Mouse (Mus musculus): ENCODE results near the gene Zfp462.
A peak's percentile ranks its signal among the peaks of the same experiment; 100 is the strongest.
"Not testable (repeated sequence)": the region's sequence is repeated elsewhere in the genome, so short reads cannot be mapped to it uniquely, and the experiment has no call there.

Zfp462 gene

DNA sequence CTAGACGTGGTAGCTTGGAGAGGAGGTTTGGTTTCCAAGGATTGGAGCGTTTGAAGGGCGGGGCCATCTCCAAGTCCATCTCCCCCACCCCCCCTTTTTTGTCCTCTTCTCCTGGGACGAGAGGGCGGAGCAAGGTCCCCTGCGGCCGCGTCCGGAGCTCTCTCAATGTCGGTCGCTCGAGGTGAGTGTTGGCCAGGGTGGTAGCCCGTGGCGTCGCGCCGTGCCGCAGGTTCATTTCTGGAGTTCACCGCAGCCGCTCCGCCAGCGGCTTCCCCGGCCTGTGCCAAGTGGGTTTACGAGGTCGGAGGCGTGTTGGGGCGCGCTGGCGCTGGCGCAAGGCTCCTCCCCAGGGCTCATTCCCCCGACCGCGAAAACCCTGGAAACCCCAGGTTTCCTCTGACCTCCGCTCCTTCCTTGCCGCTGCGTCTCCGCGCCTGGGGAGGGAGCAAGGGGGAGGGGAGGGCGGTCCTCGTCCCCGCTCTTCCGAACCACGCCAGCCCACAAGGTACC lies at the start of gene Zfp462:
Zfp462 (plus strand) TSS at position 128 of the 510 bp plus-strand sequence.
- peak in 1 of 2 experiments; percentile 50 for DNase-seq (ENCODE audit: low spot score in 2 of 2)

DNA sequence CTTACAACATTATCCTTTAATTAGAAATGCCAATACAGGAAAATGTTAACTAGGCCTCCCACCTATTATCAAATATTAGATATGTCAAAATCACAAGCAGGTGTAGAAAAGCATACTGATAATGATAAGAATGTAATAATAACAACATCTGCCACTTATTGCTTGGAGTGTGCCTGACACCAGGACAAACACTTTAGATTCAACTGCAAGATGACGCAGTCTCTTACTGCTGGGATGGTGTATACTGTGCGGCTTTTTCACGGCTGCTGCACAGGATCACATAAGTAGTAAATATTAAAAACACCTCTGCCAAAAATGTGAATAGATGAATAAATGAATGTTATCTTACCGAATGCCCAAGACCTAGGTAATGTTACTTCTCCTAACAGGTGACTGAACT lies 48.8 kb upstream of the Zfp462 start:
- no peak for DNase-seq (ENCODE audit: low spot score in 2 of 2)

DNA sequence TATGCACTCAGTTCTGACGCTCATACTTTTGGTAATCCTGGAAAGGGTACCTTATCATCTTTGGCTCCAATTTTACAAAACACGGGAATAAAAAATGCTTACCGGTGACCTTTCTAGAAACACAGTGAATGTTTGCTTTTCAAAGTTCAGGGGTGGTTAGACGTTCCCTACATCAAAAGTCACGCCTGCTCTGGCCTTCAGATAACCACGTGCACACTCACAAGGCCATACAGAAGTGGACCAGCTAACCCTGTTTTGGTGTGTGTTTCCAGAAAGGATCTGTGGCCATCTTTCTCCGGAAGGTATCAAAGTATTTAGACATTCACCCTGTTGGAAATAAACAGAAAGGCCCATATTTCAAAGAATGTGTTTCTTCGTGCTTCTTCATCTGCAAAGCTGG lies 40.2 kb upstream of the Zfp462 start:
- DNase-seq (ENCODE audit: low spot score in 2 of 2) = no peak

DNA sequence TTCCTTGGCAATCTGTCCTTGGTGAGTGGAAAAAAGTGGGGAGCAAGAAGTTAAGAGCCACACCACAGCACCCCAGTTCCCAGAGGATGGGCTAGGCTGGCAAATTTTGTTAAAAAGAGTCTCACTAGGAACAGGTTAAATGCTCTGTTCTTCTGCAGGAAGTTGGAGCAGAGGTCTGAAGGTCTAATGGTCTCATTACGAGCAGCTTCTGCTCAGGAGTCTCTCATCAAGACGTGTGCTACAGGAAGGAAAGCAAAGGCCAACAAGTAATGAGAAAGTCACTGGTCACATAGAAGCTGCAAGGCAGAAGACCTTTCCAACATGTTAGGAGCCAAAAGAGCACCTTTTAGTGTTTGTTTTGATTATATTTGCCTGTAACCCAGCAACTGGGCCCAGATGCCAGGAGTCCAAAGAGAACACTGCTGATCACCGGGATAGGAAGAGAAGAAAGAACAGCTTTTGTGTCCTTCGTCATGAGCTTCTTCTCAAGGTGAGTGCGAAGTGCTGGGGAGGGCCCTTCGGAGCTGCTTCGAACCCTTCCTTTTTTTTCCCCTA lies 39.4 kb upstream of the Zfp462 start:
- DNase-seq (ENCODE audit: low spot score in 2 of 2) = no peak

DNA sequence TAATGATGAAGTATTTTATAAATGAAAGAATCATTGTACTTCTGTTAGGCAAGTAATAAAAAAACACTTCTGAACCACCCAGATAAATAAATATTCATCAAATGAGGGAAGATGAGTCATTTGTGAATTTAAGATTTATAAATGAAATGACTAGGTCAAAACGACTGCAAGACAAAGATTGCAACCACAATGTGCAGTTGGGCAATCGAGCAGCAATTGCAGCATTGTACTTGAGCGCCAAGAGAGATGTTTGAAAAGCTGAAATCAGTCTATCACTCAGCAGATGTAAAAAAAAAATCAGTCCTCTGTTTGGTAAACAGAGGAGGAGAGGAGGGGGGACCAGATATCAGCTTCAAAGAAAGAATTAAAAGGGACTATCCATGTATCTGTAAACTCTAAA lies 34.5 kb upstream of the Zfp462 start:
- DNase-seq (ENCODE audit: low spot score in 2 of 2) = no peak

DNA sequence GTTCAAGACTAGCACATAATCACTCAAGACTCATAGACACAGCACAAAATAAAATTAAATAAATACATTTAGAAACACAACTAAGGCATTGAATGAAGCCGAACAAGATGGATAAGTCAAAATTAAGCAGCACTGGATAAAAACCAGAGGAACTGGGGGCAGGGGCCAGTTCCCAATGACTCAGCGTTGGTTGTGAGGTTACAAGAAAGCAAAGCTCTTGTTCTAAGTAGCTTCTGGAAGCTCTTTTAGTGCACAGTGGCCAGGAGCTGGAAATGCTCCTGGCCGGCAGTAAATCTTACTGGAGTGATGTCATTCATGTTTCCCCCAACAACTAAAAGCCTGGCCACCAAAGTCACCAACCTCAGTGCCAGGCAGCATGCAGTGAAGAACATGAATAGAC lies 26.6 kb upstream of the Zfp462 start:
- DNase-seq (ENCODE audit: low spot score in 2 of 2) = no peak

DNA sequence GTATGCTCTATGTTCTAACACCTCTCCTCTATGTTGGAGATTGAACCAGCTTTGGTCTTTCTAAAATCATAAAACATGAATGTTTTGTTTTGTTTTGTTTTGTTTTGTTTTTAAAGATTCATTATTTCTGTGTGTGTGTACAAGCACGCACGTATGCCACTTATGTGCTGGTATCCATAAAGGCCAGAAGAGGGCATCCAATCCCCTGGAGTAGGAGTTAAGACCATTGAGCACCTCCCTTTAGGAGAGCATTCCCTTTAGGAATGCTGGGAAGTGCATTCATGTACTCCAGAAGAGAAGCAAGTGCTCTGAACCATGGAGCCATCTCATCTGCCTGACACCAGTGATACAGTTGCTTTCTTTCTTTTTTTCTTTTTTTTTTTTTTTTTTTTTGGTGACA lies 21.5 kb upstream of the Zfp462 start:
- no peak for DNase-seq (ENCODE audit: low spot score in 2 of 2)

DNA sequence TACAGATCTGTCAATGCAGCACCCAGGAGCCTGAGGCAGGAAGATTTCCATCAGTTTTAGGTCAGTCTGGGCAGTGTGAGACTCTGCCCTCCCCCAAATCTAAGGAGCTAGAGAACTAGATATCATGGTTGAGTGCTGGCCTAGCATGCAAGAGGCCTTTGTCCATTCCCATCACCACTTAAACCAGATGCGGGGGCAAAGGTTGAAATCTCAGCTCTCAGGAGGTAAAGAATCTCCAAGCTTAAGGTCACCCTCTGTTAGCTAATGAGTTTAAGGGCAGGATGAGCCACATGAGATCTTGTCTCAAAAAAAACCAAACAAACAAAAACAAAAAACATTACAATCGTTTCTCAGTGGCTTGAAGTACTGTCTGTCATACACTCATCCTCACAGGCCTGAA lies 20.5 kb upstream of the Zfp462 start:
- DNase-seq (ENCODE audit: low spot score in 2 of 2) = no peak

DNA sequence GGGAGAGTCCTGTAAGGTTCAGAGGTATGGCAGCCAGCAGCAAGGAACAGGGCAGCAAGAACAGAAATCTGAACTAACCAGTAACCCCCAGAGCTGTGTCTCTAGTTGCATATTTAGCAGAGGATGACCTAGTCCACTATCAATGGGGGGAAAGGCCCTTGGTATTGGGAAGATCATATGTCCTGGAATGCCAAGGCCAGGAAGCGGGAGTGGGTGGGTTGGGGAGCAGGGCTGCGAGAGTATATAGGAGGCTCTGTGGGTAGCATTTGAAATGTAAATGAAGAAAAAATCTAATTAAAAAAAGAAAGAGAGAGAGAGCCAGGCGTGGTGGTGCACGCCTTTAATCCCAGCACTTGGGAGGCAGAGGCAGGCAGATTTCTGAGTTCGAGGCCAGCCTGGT lies 18.4 kb upstream of the Zfp462 start:
- DNase-seq (ENCODE audit: low spot score in 2 of 2) = not testable (repeated sequence)

DNA sequence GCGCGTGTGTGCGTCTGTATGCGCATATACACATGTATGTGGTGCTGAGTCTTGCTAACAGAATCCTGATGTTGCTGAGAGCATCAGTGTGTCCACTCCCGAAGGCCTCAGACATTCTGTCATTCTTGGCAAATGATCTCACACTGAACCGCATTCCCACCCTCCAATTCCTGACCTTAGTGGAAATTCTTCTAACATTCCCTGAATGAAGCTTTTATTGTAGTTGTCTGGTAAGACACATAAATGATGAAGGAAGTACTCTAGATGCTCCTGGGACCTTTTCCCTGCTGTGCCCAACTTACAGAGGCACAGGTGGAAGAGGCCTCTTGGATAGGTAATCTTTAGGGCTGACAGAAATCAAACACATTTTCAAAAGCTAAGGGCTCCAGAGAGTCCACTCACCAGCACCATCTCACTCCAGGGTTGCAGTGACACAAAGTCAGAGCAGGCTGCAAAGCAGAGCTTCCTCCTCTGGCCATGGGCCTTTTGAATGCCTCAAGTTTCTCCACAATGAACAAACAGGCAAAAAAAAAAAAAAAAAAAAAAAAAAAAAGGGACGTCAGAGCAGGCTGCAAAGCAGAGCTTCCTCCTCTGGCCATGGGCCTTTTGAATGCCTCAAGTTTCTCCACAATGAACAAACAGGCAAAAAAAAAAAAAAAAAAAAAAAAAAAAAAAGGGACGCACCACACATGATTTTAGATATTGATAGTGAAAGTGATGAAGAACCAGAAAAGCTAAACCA lies 17.4 kb upstream of the Zfp462 start:
- DNase-seq (ENCODE audit: low spot score in 2 of 2) = not testable (repeated sequence)

DNA sequence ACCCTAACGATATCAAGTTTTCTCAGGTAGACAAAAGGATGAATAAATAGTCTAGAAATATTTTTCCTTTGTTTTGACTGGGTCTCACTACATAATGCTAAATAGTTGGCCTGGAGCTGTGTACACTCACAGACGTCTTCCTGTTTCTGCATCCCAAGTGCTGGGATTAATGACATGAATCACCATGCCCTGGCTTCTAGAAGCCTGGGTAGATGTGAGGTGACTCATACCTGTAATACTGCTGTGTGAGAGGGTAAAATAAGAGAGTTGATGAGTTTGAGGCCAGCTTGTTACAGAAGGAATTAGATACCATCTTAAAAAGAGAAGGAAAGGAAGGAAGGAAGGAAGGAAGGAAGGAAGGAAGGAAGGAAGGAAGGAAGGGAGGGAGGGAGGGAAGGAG lies 15.2 kb upstream of the Zfp462 start:
- DNase-seq (ENCODE audit: low spot score in 2 of 2) = no peak

DNA sequence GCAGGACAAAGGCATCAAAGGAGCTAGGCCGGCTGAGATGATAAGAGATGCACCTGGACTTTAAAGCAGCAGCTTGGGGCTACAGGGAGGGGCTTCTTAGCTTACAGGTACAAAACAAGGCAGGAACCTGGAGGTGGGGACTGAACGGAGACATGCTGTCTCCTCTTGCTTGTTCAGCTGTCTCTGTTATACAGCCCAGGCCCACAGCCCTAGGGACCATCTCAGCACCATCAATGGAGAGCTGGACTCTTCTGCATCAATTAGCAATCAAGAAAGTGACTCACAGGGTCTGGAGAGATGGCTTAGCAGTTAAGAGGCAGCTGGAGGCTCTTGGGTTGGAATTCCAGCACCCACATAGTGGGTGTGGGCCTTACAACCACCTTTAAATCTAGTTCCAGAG lies 12.2 kb upstream of the Zfp462 start:
- no peak for DNase-seq (ENCODE audit: low spot score in 2 of 2)

DNA sequence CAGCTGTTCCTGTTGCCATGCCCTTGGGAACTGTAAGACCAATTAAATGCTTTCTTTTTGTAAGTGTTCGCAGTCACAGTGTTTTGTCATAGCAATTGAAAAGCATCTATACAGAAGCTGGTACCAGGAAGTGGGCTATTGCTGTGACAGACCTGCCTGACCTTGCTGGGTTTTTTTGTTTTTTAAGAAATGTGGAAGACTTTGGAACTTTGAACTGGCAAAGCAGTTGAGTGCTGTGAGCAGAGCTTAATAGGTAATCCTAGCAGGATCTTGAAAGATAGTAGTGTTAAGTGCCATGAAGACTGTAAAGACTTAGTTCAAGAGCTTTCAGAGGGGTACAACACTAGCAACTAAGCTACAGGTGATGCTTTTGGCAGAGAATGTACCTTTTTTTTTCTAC lies 7.7 kb upstream of the Zfp462 start:
- no peak for DNase-seq (ENCODE audit: low spot score in 2 of 2)

DNA sequence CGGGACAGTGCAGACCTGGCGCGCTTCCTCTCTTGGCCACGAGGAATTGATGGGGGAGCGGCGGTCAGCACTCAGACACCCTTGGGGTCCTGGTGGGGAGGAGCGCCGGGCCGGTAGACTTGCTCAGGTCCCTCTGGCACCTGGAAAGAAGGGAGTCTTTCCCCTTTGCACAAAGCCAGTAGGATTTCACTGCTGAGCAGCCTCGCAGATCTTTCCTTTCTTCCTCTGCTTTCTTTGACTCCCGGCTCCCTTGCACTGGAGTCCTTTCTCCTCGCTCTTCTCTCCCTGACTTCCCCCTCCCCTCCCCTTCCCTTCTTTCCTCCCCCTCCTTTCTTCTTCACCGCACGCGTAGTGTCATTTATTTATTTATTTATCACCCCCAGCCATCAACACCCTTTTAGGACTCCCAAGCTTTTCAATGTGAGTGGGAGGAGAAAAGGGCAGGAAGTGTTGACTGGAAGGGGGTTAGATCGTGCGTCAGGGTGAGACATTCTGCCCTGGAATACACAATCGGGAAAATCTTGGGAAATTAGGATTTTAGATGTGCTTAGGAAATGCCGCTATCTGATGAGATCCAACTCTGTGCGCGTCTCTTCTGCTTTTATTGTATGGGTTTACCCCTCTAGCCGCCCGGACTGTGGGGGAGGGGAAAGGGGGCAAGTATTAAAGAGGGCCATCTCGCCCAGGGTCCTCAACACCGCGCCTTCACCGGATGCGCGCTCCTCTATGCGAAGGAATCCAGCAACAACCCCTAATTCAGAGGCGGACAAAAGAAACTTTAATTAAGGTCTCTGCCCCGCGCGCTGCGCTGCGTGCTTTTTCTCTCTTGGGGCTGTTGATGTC lies 976 bp downstream of the Zfp462 start:
- DNase-seq (ENCODE audit: low spot score in 2 of 2) = peak in 1 of 2 experiments; percentile 30

DNA sequence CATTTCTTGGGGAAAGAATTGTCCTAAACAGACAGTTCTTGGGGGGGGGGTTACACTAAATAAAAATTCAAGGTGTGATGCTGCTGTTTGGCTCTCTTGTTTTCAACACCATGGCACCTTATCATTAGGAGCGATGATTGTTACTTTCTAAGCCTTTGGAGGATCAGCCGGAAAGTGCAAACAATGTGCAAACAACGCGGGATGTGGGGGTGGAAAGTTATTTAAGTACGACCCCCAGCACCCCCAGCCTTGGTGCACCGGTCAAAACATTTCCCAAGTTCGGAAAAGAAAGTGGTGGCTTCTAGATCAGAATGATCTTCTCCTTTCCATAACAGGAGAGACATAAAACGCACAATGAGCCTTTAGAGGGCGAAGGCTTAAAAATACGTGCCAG lies 1.8 kb downstream of the Zfp462 start:
- DNase-seq (ENCODE audit: low spot score in 2 of 2) = no peak

DNA sequence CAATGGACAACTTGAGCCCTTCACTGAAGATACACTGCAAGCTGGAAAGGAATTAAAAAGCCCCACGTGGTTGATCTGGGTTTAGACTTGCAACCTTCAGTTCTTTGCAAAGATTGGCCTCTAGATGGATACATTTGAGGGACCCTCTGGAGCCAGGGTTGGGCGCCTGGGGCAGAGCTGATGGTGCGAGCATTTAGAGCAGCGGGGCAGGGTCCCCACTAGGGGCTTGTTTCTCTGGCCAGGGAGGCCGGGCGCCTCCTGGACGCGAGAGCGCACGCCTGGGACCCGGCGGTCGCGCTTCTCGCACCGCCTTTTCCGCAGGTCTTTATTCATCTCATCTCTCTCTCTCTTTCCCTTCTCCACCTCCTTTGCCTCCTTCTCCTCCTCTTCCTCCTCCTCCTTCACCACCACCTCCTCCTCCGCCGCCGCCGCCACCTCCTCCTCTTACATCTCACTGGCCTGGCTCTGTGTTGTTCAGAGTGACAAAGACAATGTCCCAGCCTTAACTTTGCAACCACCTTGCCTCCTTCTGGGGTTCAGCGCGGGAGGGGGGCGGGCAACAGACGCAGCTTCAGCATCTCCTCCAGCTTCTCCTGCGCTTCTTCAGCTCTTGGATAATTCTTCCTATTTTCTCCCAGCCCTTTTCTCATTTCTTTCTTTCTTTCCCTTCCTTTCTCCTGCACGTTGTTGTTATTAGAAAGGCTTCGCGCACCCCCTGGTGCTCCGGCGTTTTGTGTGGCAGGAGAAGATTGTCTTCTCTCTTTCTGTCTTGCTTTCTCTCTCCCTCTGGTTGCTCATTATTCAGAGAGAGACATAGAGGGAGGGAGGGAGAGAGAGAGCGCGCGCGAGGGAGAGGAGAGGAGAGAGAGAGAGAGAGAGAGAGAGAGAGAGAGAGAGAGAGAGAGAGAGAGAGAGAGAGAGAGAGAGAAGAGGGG lies 2.5 kb downstream of the Zfp462 start:
- DNase-seq (ENCODE audit: low spot score in 2 of 2) = peak in 1 of 2 experiments; percentile 53

DNA sequence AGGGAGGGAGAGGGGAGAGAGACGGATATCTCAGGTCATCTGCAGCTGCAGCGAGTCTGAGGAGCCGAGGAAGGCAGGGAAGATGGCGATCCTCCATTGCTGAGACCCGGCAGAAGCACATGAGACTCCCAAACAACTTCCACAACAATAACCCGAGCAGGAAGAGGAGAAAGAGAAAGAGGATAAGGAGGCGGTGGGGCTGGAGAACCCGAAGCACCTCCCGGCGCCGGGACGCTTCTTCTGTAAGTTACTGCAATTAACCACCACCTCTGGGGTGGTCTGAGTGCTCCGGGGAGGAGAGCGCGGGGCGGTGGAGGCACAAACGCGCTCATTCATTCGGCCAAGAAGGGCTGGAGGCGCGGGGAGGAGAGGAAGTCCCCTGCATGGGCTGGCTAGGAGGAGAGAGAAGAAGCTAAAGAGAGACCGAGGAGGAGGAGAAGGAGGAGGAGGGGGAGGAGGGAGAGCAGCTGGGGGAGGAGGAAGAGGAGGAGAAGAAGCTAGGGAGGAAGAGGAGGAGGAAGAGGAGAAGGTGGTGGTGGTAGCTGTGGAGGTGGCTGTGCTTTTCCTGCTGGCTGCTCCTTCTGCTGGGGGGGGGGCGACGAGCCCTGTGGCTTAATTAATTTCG lies 3.3 kb downstream of the Zfp462 start:
- peak; percentile 46 to 57 for DNase-seq (ENCODE audit: low spot score in 2 of 2)

DNA sequence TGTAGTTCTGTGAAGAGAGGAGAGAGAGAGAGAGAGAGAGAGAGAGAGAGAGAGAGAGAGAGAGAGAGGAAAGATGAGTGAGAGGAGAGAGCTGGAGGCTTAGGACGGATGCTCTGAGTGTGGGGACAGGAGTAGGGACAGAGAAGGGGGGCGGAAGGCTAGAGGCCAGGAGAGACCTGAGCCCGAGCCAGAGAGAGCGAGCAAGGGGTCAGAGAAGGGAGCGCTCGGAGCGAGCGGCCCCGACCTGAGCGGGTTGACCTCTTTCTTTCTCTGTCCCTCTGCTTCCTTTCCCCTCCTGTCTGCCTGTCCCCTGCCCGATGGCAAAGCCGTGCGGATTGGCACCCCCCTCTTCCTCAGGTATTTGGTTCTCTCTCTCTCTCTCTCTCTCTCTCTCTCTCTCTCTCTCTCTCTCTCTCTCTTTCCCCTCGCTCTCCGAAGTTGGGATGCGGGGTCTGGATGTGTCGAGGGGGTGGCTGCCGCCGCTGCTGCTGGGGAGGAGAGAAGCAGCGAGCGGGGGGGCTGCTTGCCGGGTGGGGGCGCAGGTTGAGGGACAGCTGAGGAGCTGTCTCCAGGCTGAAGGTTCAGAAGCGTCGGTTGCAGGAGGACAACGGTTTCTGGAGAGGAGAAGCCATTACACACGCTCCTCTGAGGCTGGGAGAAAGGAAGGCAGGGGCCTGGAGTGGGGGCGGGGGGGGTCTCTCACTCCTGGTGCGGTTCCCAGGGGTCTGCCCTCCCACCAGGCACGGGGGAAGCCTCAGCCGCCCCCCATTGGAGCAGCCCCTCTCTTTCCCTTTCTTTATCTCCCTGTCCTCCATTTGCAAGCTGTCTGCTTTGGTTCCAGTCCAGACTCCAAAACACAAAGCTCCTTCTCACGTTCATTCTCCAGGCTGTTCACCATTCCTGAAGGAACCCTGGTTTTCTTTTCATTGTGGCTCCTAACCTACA lies 4.0 kb downstream of the Zfp462 start:
- DNase-seq (ENCODE audit: low spot score in 2 of 2) = peak in 1 of 2 experiments; percentile 65

DNA sequence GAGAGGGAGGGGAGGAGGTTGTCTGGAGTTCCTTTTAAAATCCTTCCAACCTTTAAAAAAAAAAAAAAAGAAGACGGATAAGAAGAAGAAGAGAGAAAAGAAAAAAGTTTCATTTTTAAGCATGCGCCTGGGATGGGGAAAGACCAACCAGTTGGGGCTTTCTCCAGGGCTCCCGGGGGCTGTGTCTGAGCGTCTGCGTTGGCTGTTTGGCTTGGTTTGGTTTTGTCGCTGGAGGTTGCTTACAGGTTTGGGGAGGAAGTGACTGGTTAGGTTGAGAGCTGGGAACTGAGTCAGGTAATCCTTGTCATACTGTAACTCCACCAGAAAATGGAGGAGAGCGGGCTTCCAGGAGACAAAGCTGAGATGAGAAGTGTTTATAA lies 4.7 kb downstream of the Zfp462 start:
- no peak for DNase-seq (ENCODE audit: low spot score in 2 of 2)

DNA sequence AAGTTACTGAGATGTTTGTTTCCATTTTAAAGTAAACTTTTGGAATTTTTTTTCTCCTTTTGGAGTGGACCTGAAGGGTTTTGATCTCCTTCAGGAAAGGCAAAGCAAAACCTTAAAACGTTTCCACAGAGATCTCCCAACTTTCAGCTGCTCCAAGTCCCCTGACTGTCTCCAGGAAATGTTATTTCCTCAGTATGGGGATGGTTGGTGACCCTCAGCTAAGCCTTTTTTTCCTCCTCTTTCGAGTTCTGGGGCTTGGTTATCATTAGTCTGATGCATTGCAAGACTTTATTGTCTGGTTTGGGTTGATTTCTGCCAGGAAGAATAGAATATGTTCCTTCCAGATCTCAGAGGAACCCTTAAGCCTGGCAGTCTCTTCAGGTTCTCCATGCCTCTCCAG lies 5.3 kb downstream of the Zfp462 start:
- DNase-seq (ENCODE audit: low spot score in 2 of 2) = no peak

All from cerebellum, postnatal 4 days (tissue).